Mouse (Mus musculus): ENCODE measurements at regions not wholly inside any gene's neighbourhood (a gene's known extent, or its start where the extent isn't known, plus 50 kb on each side); places are given as distances from the start of the nearest gene placed in this dataset.

DNA sequence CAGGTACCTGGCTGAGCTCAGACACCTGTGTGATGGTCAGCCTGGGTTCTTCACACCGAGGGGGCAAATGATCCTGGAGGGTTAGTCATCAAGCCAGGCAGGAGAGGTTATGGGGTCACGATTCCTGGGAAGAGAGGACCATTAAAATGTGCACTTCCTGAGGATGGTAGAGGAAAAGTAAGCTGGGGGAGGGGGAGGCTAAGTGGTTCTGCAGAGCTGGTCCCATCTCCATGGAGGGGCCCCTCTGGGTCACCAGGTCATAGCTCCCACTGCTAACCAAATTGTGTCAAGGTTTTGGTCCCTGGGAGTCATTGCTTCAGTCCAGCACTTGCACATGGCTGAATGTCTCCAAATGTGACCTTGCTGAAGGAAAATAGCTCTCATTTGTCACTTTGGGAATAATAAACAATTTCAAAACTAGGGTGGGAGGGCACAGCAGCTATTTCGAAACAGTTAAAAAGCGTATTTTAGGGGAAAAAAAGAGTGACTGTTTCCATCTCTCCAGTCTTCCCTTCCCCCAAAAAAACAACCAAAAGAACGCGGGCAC lies 395.5 kb downstream of the Wdr11 start:
- ATAC-seq, result no peak

DNA sequence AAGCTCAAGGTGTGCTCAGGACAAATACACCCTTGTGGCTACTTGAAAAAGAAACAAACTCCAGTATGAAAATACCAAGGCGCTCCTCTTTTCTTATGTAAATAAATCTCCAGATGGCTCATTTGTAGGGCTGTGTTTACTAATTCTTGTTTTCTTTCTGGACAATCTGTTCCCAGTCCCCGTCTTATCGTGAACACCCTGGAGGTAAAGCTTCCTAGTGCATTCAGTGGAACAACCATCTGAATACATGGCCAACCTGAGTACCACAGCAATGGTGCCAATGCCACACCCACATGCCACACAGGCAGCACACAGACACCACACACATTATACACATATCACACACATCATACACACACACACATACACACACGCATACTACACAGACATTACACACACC lies 396.1 kb downstream of the Wdr11 start:
- no peak for ATAC-seq

GRCm38 (mm10) chr7:129993446-129994223 lies 402.0 kb downstream of the Wdr11 start:
- no peak for ATAC-seq

DNA sequence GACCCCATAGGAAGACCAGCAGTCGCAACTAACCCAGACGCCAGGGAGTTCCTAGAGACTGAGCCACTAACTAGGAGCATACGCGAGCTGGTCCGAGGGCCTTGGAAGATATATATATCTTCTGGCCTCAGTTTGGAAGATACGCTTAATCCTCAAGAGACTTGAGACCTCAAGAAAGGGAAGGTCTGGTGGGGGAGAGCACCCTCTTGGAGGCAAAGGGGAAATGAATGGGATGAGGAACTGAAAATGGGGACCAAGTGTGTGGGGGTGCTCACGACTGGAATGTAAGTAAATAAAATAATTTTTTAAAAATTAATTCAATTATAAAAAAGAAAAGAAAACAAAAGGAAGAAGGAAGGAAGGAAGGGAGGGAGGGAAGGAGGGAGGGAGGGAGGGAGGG lies 403.9 kb downstream of the Wdr11 start:
- no peak for ATAC-seq

DNA sequence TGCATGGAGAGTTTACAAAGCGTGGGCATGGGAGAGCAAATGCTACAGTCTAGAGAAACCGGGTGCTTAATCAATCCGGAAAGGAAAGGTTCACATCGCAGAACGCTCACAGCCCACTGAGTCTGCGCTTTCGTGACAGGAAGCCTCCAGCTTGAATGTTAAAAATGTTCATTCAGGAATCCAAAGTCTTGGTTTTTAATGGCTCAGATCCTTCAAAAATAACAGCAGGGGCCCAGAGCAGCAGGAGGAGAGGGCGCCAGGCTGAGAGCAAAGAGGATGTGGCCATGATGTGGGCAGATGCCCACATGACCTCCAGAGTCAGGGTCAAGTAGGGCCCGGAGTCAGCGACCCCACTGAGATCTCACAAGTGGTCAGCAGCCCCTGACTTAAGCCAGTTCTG lies 409.4 kb downstream of the Wdr11 start:
- no peak for ATAC-seq

GRCm38 (mm10) chr7:130002002-130002401 lies 410.3 kb downstream of the Wdr11 start:
- no peak for ATAC-seq

DNA sequence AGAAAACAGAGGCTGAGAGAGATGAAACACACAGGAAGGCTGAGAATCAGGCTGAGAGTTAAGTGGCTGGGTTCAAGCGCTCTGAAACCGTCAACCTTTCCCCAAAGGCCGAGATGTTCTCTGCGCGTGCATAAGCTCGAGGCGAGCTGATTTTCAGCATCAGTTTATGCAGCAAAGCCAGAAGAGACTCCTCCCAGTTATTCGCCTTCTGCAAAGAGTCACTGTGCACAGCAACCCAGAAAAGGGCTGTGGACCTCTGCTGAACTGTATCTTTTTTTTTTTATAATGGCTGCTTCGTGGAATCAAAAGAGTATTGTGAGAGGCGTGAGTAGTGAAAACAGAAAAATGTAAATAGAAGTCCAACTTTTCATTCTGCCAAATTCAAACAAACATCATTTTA lies 413.7 kb downstream of the Wdr11 start:
- no peak for ATAC-seq

- ATAC-seq, result no peak
These were observed 416.4 kb downstream of the Wdr11 start for GRCm38 (mm10) chr7:130007993-130008583.

DNA sequence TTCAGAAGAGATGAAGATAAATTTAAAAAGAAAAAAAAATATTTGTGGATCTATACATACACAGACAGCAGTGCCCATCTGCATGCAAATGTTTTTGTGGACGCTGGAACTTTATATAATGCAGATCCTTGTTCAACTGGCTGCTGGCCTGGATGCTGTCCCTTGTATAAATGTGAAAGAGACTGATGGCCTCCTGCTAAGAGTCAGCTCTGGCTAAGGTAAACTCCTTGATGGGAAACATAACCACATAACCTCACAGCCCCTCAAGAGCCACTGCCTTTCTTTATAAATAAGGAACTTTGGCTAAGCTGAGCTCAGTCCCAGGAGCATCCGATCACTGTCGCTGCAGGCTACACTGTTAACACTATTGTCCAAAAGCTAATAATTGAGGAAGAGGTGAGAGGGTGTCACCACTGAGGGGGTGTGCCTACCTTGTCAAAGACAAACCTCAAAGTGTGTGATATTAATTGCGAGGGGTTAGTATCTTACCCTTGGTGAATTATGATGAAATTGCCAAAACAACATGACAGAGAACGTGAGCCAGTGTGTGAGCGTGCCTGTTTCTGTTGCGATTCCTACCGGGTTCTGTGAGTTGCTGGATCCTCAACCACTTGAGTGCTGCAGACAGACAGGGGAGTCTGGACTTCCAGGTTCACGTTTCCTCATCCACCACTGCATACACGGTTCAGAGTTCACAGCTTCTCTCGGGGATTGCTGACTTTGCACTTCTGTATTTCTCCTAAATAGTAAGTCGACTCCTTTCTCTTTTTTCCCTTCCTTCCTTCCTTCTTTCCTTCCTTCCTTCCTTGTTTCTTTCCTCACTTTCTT lies 417.1 kb downstream of the Wdr11 start:
- ATAC-seq, result no peak

- no peak for ATAC-seq
These were observed 420.4 kb downstream of the Wdr11 start for GRCm38 (mm10) chr7:130012067-130012466.

DNA sequence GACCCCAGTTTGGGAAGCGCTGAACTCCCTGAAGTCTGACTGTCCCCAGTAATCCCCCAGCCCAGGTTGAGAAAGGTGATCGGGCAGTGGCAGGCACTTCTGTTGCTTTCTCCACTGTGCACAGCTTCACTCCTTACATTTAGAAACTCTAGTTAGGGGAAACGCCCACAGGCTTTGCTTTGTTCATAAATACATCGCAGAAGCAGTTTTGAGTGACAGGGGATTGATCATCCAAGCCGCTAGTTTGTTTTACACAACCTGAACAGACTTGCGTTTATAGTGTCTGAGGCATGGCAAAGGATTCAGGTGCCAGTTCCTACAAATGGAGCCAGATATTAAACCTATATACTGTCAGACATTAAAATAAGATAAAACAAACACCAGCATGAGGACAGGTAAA lies 421.4 kb downstream of the Wdr11 start:
- no peak for ATAC-seq

DNA sequence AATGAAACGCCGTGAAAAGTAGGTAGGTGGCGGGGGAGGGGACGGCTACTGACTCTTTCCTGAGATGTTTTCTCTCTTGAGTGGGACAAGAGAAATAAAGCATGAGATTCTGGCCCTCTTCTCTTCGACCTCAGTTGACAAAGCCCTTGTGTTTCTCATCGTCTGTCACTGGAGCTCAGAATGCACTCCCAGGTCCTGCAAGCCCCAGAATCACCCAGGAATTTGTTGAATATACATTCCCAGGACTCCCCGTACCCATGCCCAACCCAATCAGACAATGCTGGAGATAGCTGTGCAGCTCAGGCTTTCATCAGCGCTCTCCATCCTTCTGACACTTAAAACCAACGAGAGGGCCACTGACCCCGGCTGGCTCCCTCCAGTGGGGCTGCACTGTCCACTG lies 422.9 kb downstream of the Wdr11 start:
- no peak for ATAC-seq

GRCm38 (mm10) chr7:130015375-130016014 lies 423.8 kb downstream of the Wdr11 start:
- no peak for ATAC-seq

DNA sequence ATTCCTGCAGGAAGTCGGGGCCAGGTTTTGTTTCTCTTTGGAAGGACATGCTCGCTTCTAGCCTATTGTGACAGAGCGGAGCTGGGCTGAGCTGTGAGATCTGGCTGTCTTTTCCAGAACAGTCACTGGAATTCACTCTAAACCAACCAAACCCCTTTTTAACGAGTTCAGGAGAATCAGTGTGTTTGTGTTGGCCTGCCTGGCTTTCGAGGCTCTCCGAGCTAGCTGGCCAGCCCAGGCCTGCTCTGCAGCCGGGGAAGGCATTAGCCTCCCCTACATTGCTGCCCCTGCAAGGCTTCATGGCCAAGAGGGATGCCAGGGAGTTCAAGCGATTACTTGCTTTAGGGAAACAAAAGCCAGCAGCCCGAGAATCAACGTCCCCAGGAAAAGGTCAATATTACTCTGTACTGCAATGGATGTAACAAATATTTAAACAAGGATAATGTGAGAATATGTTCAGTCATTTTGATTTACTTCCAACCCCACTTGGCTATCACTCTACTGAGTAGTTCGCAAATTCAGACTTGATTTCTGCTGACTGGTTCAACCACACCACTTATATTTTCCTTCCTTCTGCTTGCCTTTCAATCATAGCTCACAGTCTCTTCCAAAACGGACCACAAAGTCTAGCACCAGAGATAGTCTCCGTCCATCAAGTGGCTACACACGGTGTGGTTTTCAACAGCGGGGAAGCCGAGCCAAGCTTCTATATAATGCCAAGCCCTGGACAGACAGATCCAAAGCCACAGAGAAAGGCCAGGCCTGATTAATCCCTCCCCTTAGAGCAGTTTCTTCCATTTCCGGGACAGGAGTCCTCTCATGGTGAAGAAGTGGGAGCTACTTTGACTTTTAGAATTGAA lies 424.6 kb downstream of the Wdr11 start:
- no peak for ATAC-seq

DNA sequence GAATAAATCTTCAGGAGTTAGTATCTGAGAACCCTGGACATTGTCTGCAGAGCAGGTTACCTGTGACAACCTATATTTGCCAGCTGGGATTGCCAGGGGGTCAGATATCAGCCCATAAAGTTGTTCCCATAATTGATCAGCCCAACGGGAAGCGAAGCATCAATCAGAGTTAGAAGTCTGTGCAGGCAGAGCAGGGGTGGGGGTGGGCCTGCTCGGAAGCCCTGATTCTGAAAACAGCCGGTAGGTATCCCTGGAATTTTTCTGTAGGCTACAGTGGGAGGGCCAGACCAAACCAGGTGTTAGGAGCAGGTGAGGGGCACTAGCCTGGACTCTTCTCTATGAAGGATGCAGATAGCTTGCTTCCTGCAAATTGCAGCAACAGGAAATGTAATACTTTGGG lies 427.2 kb downstream of the Wdr11 start:
- ATAC-seq, result no peak

GRCm38 (mm10) chr7:130028945-130029344 lies 437.3 kb downstream of the Wdr11 start:
- ATAC-seq, result no peak

DNA sequence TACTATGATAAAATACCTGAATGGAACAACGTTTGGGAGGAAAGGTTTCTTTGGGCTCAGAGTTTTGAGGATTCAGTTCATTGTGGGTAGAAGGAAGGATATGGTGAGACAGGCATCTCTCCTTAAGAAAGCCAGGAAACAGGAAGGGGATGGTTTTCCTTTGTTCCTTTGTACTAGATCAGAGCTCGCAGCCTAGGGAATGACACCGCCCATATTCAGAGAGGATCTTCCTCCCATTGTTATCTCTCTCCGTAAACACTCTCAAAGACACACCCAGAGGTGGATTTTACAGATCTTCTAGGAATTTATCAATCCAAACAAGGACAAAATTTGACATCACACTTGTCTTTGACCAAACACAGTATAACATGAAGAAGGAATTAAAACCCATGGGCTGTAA lies 439.0 kb downstream of the Wdr11 start:
- ATAC-seq, result no peak

DNA sequence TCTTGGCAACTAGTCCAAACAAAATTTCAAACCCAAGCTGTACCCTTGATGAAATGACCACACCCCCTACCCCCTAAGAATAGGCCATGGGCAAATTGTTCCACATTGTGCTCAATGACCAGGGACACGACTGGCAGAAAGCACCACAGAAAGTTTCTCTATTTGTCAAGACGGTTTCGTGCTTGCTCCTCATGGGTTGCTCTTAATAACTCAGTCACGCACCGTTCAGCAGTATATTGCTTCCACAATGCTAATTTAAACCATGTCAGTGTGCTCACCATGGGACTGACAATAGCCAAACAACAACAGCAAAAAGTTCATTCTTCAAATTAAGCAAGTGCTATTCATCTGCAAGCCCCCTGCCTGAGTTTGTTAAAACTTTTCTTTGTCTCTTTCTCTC lies 444.6 kb downstream of the Wdr11 start:
- ATAC-seq, result no peak

DNA sequence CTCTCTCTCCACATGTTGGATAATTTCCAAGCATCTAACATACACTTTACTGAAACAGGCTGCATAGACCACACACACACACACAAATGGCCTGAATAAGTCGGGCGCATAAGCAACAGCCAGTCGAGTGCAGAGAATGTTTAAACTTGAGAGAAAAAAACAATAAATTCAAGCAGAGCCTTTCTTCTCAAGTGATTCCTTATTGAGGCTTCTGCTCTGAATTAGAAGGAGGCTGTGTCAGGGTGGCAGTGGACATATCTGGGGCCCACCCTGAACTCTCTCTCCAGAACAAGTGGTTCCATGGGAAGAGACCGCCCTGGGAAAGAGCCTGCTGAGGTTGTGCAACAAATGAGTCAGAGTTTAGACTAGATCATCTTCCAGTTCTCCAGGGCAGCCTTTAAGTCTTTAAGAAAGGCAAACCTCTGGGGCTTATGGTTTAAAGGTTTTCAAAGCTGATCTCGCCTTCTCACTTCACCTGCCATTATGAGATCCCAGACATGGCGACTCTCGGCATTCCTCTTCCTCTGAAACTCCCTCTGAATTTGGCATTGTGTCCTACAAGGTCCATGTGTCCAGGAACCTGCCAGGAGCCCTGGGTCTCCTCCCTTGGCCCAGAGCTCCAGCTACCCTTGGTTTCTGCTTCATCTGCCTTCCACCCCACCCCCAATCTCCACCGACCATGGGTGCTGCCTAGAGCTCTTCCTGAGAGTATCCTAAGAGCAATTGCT lies 445.3 kb downstream of the Wdr11 start:
- ATAC-seq, result no peak

GRCm38 (mm10) chr7:130037573-130037925 lies 445.9 kb downstream of the Wdr11 start:
- ATAC-seq, result no peak

GRCm38 (mm10) chr7:130040596-130040995 lies 448.9 kb downstream of the Wdr11 start:
- no peak for ATAC-seq
